Mouse (Mus musculus) CH12.LX (cell line): ENCODE data around the gene Rpl21. TPM values are rescaled to one million over a fixed set of nuclear protein-coding genes. Genes with fewer than 3 reads are reported as not detected.

ENCODE experiments used
- DNase-seq: peaks from one replicate; pipeline ENCODE4 v3.0.0-alpha.2; 2013; ENCODE audit errors: extremely low read depth
- H3K27ac ChIP-seq: 2 replicates; pipeline ENCODE4 v1.5.1; 2012; ENCODE audit warnings: low read depth, mild to moderate bottlenecking, control low read depth, moderate library complexity; ENCODE audit not compliant: insufficient read depth
- H3K27me3 ChIP-seq: replicated peaks from 2 replicates; pipeline ENCODE3; 2012; ENCODE audit warnings: inconsistent platforms
- H3K36me3 ChIP-seq, 2 experiments: replicated peaks in 1 of 2; 2 replicates each; pipeline versions ENCODE3 to v1.6.1; 2012; ENCODE audit warnings: inconsistent platforms in 1 of 2, low read length in 1 of 2, mild to moderate bottlenecking in 1 of 2, mixed read lengths in 1 of 2, moderate library complexity in 1 of 2; ENCODE audit not compliant: control insufficient read depth in 1 of 2, insufficient read depth in 1 of 2
- H3K4me1 ChIP-seq, 2 experiments: 2 replicates each; pipeline ENCODE4 v1.6.1; 2012; ENCODE audit warnings: inconsistent platforms in 1 of 2, moderate library complexity in 1 of 2; ENCODE audit not compliant: insufficient read depth in 2 of 2, control insufficient read depth in 1 of 2
- H3K4me2 ChIP-seq: 2 replicates; pipeline ENCODE4 v1.6.1; 2012; ENCODE audit warnings: low read depth, mild to moderate bottlenecking, control low read depth; ENCODE audit not compliant: poor library complexity, insufficient read depth, severe bottlenecking
- H3K4me3 ChIP-seq, 3 experiments: fragments of 150-350 bp in 1 of 3; sonication (generic) in 1 of 3; replicated peaks in 1 of 3; 2 replicates each; pipeline versions ENCODE3 to v1.5.1; 2011 to 2012; ENCODE audit warnings: low read depth in 2 of 3, low read length in 2 of 3, mild to moderate bottlenecking in 2 of 3, moderate library complexity in 2 of 3, control low read depth in 1 of 3, improper control_type of control experiment in 1 of 3, inconsistent platforms in 1 of 3, mixed read lengths in 1 of 3; ENCODE audit not compliant: poor library complexity in 1 of 3
- H3K79me2 ChIP-seq: replicated peaks from 2 replicates; pipeline ENCODE4 v1.6.1; 2012; ENCODE audit warnings: mild to moderate bottlenecking, moderate library complexity; ENCODE audit not compliant: control insufficient read depth, poor library complexity, insufficient read depth, severe bottlenecking; ENCODE audit errors: extremely low read depth
- H3K9ac ChIP-seq: 2 replicates; pipeline ENCODE4 v1.6.1; 2012; ENCODE audit warnings: low read depth, mild to moderate bottlenecking, control low read depth, moderate library complexity; ENCODE audit not compliant: insufficient read depth
- H3K9me3 ChIP-seq: replicated peaks from 2 replicates; pipeline ENCODE3; 2012; ENCODE audit warnings: low read length, inconsistent platforms, mixed read lengths
- BHLHE40 ChIP-seq: IDR thresholded peaks from 2 replicates; pipeline ENCODE4 v1.6.1; 2011; ENCODE audit warnings: mild to moderate bottlenecking, low read depth, low read length, improper control_type of control experiment
- CHD1 ChIP-seq: IDR thresholded peaks from 2 replicates; pipeline ENCODE4 v1.6.1; 2012; ENCODE audit warnings: low read depth, low read length, improper control_type of control experiment, inconsistent platforms
- CHD2 ChIP-seq: IDR thresholded peaks from 2 replicates; pipeline ENCODE4 v1.6.1; 2011; ENCODE audit warnings: low read length, improper control_type of control experiment
- CTCF ChIP-seq, 2 experiments: IDR thresholded peaks in 1 of 2; conservative IDR thresholded peaks in 1 of 2; 2 replicates each; pipeline ENCODE4 v1.5.1; 2011 to 2012; ENCODE audit warnings: low read depth in 2 of 2, low read length in 2 of 2, improper control_type of control experiment in 1 of 2, inconsistent platforms in 1 of 2, mild to moderate bottlenecking in 1 of 2, moderate library complexity in 1 of 2
- ELF1 ChIP-seq: IDR thresholded peaks from 2 replicates; pipeline ENCODE4 v1.6.1; 2014; ENCODE audit warnings: low read depth, mild to moderate bottlenecking, inconsistent platforms, low read length, improper control_type of control experiment
- EP300 ChIP-seq: IDR thresholded peaks from 2 replicates; pipeline ENCODE4 v1.6.1; 2011; ENCODE audit warnings: low read length, improper control_type of control experiment
- ETS1 ChIP-seq: conservative IDR thresholded peaks from 2 replicates; pipeline ENCODE4 v1.6.1; 2012; ENCODE audit warnings: low read depth, mild to moderate bottlenecking, inconsistent platforms, low read length, improper control_type of control experiment, moderate library complexity
- GABPA ChIP-seq: IDR thresholded peaks from 2 replicates; pipeline ENCODE4 v1.6.1; 2012; ENCODE audit warnings: low read depth, low read length, improper control_type of control experiment, inconsistent platforms; ENCODE audit not compliant: insufficient replicate concordance
- HCFC1 ChIP-seq: IDR thresholded peaks from 2 replicates; pipeline ENCODE4 v1.6.1; 2012; ENCODE audit warnings: low read depth, mild to moderate bottlenecking, inconsistent platforms, low read length, improper control_type of control experiment
- IRF4 ChIP-seq: IDR thresholded peaks from 2 replicates; pipeline ENCODE4 v1.6.1; 2014; ENCODE audit warnings: low read depth, mild to moderate bottlenecking, inconsistent platforms, low read length, improper control_type of control experiment
- JUN ChIP-seq: IDR thresholded peaks from 2 replicates; pipeline ENCODE4 v1.6.1; 2011; ENCODE audit warnings: low read depth, mild to moderate bottlenecking, low read length, improper control_type of control experiment, moderate library complexity; ENCODE audit not compliant: insufficient read depth
- JUND ChIP-seq: conservative IDR thresholded peaks from 2 replicates; pipeline ENCODE4 v1.6.1; 2011; ENCODE audit warnings: low read depth, low read length, improper control_type of control experiment
- KAT2A ChIP-seq: IDR thresholded peaks from 2 replicates; pipeline ENCODE4 v1.6.1; 2012; ENCODE audit warnings: low read length, improper control_type of control experiment, inconsistent platforms; ENCODE audit not compliant: insufficient replicate concordance
- MAZ ChIP-seq: IDR thresholded peaks from 2 replicates; pipeline ENCODE4 v1.6.1; 2012; ENCODE audit warnings: low read depth, mild to moderate bottlenecking, inconsistent platforms, low read length, improper control_type of control experiment, moderate library complexity
- MEF2A ChIP-seq: IDR thresholded peaks from 2 replicates; pipeline ENCODE4 v1.6.1; 2014; ENCODE audit warnings: low read depth, mild to moderate bottlenecking, inconsistent platforms, low read length, improper control_type of control experiment, borderline replicate concordance
- MXI1 ChIP-seq: IDR thresholded peaks from 2 replicates; pipeline ENCODE4 v1.6.1; 2011; ENCODE audit warnings: mild to moderate bottlenecking, low read depth, low read length, improper control_type of control experiment
- MYC ChIP-seq: IDR thresholded peaks from 2 replicates; pipeline ENCODE4 v1.6.1; 2011; ENCODE audit warnings: low read depth, mild to moderate bottlenecking, improper control_type of control experiment, low read length
- NELFE ChIP-seq: IDR thresholded peaks from 2 replicates; pipeline ENCODE4 v1.6.1; 2011; ENCODE audit warnings: low read depth, low read length, improper control_type of control experiment
- NRF1 ChIP-seq: IDR thresholded peaks from 2 replicates; pipeline ENCODE4 v1.6.1; 2014; ENCODE audit warnings: low read depth, mild to moderate bottlenecking, inconsistent platforms, low read length, improper control_type of control experiment, moderate library complexity
- PAX5 ChIP-seq: IDR thresholded peaks from 2 replicates; pipeline ENCODE4 v1.6.1; 2012; ENCODE audit warnings: low read length, inconsistent platforms, mixed read lengths
- POLR2A ChIP-seq: IDR thresholded peaks from 2 replicates; pipeline ENCODE4 v1.6.1; 2011; ENCODE audit warnings: low read depth, mild to moderate bottlenecking, improper control_type of control experiment, low read length
- POLR2AphosphoS2 ChIP-seq: IDR thresholded peaks from 2 replicates; pipeline ENCODE4 v1.6.1; 2011; ENCODE audit warnings: low read depth, low read length, improper control_type of control experiment
- RAD21 ChIP-seq: IDR thresholded peaks from 2 replicates; pipeline ENCODE4 v1.6.1; 2011; ENCODE audit warnings: low read depth, mild to moderate bottlenecking, low read length, improper control_type of control experiment, moderate library complexity
- RCOR1 ChIP-seq: conservative IDR thresholded peaks from 2 replicates; pipeline ENCODE4 v1.6.1; 2012; ENCODE audit warnings: low read depth, mild to moderate bottlenecking, inconsistent platforms, low read length, improper control_type of control experiment
- SIN3A ChIP-seq: IDR thresholded peaks from 2 replicates; pipeline ENCODE4 v1.6.1; 2012; ENCODE audit warnings: low read length, improper control_type of control experiment, inconsistent platforms
- TBP ChIP-seq: conservative IDR thresholded peaks from 2 replicates; pipeline ENCODE4 v1.6.1; 2011; ENCODE audit warnings: low read depth, low read length, improper control_type of control experiment
- TCF12 ChIP-seq: IDR thresholded peaks from 2 replicates; pipeline ENCODE4 v1.6.1; 2014; ENCODE audit warnings: low read depth, mild to moderate bottlenecking, inconsistent platforms, low read length, improper control_type of control experiment
- UBTF ChIP-seq: IDR thresholded peaks from 2 replicates; pipeline ENCODE4 v1.6.1; 2012; ENCODE audit warnings: low read depth, mild to moderate bottlenecking, inconsistent platforms, low read length, improper control_type of control experiment, moderate library complexity
- USF1 ChIP-seq: IDR thresholded peaks from 2 replicates; pipeline ENCODE4 v1.6.1; 2014; ENCODE audit warnings: low read depth, mild to moderate bottlenecking, inconsistent platforms, low read length, improper control_type of control experiment
- USF2 ChIP-seq: conservative IDR thresholded peaks from 2 replicates; pipeline ENCODE4 v1.6.1; 2011; ENCODE audit warnings: low read depth, low read length, improper control_type of control experiment
- ZC3H11A ChIP-seq: IDR thresholded peaks from 2 replicates; pipeline ENCODE4 v1.6.1; 2012; ENCODE audit warnings: low read depth, mild to moderate bottlenecking, inconsistent platforms, low read length, improper control_type of control experiment
- ZKSCAN1 ChIP-seq: IDR thresholded peaks from 2 replicates; pipeline ENCODE4 v1.6.1; 2012; ENCODE audit warnings: low read depth, inconsistent platforms, low read length, improper control_type of control experiment, borderline replicate concordance
- ZMIZ1 ChIP-seq: IDR thresholded peaks from 2 replicates; pipeline ENCODE4 v1.6.1; 2012; ENCODE audit warnings: low read depth, mild to moderate bottlenecking, inconsistent platforms, low read length, improper control_type of control experiment
- dilution Hi-C: fragments of 300-500 bp; cut with MboI; formaldehyde crosslinking; loops from 2 replicates; pipeline ENCODE4 v1.14.3; 2020; ENCODE audit warnings: low sequenced_read_pairs; ENCODE audit not compliant: extremely low pct_unique_long_range_greater_than_20kb, extremely low pct_ligation_motif_present
- in situ Hi-C: fragments of 300-500 bp; cut with MboI; formaldehyde crosslinking; loops from 3 replicates; pipeline ENCODE4 v1.14.3; 2019; ENCODE audit warnings: low sequenced_read_pairs, low pct_ligation_motif_present, low pct_unique_long_range_greater_than_20kb, mixed read lengths
- polyA plus RNA-seq: library from polyadenylated mRNA; unstranded; fragments of >175 nt; gene quantifications from 2 replicates; pipeline ENCODE4 v1.2.1, GENCODE M21; 2012; ENCODE audit warnings: low read depth; ENCODE audit not compliant: insufficient read length
- total RNA-seq, 2 experiments: library from RNA; depleted of rRNA; stranded (reverse); fragments of 300-350 nt in 1 of 2; fragments of >200 nt in 1 of 2; gene quantifications; 2 replicates each; pipeline ENCODE4 v1.2.3; 2012 to 2014

The Rpl21 gene
- total and polyA plus RNA-seq, 3 experiments: 300 to 1,240 (median 716) TPM

DNA sequence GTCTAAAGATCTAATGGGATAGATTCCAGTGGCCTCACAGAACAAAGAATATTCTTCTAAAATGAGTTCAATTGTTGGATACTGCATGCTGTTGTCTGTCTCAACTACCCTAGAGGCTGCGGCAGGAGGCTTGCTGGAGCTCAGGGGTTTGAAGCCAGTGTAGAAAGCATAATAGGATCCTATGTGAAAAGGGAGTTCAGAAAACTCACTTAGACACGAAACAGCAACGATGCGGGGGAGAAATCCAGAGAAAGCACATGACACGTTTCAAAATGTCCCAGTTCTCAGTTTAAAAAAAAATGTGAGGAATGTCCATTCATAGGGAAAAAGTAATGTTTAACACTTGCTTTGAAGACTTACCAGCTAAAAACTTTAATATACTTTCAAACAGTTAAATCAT, 9.7 kb upstream of the Rpl21 start:
- no peak overlapping the region for H3K27ac ChIP-seq
- no peak overlapping the region for H3K9ac ChIP-seq
- dilution Hi-C loops: no loop called here
- no peak overlapping the region for H3K4me3 ChIP-seq
- no peaks in the 10 kb centered on the region for H3K36me3 ChIP-seq
- no peak overlapping the region for H3K4me2 ChIP-seq
- no peak for DNase-seq
- in situ Hi-C loops: no loop called here
- TF ChIP-seq BHLHE40 (no peak), USF1 (no peak), MEF2A (no peak), SIN3A (no peak), PAX5 (no peak), EP300 (no peak), ELF1 (no peak), CHD1 (no peak), HCFC1 (no peak), TBP (no peak), ZKSCAN1 (no peak), RAD21 (no peak), CHD2 (no peak), UBTF (no peak), KAT2A (no peak), CTCF (conservative IDR thresholded peaks at IDR 0.05 in 1 of 2, IDR thresholded peaks at IDR 0.05 in 1 of 2; ENCODE audit: low read depth in 2 of 2, low read length in 2 of 2) (no peak), JUN (no peak), NRF1 (no peak), POLR2AphosphoS2 (no peak)
- H3K27me3 ChIP-seq: no peaks in the 10 kb centered on the region
- H3K4me1 ChIP-seq: peaks cover 0 to 13% of the 10 kb centered on the region in 2 experiments; a peak in 1 of 4 replicates
- H3K9me3 ChIP-seq: no peaks in the 10 kb centered on the region
- H3K79me2 ChIP-seq: no peaks in the 10 kb centered on the region

DNA sequence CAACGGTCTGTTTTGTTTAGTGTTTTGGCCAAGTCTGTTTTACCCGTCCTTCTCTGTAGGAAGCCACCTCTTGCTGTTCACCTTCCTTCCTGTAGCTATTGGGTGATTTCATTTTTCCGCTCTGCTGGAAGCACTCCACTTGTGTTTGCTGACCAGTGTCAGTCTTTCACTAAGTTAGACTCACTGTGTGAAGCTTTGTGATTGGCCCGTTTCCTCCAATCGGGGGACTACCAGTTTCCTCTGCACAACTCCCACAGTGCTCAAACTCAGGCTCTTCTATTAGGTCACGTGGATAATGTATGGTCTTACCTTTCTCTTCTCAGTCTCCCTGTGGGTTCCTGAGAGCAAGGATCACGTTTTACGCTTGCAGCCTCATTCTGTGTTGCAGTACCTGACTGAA, 3.2 kb upstream of the Rpl21 start:
- H3K4me1 ChIP-seq: peaks cover 0 to 21% of the 10 kb centered on the region in 2 experiments; a peak in 2 of 4 replicates
- dilution Hi-C loops (no loop called here), in situ Hi-C loops (no loop called here)
- peak overlapping the region; percentile 73 for H3K4me2 ChIP-seq
- peak overlapping the region; percentile 51 to 56 (median 54) for H3K4me3 ChIP-seq
- peak overlapping the region; percentile 47 for H3K27ac ChIP-seq
- H3K9ac ChIP-seq: peak overlapping the region; percentile 70
- H3K36me3 ChIP-seq: peaks cover 6 to 9% of the 10 kb centered on the region in 2 experiments
- DNase-seq: peak; percentile 78
- H3K9me3 ChIP-seq: no peaks in the 10 kb centered on the region
- H3K27me3 ChIP-seq: no peaks in the 10 kb centered on the region
- H3K79me2 ChIP-seq: peaks cover 15% of the 10 kb centered on the region
- TF ChIP-seq SIN3A (no peak), ELF1 (peak; percentile 53), TCF12 (peak; percentile 72), CHD2 (no peak), ZMIZ1 (no peak; the same call in 1 of the 2 replicates), RCOR1 (no peak), UBTF (no peak), MAZ (no peak), IRF4 (no peak), MXI1 (no peak; the same call in 1 of the 2 replicates), ZC3H11A (no peak), NRF1 (no peak), PAX5 (no peak), JUND (no peak), USF2 (peak; percentile 75), POLR2A (peak; percentile 74), GABPA (no peak), MYC (peak; percentile 85; the same call in 1 of the 2 replicates), JUN (peak; percentile 18; the same call in 1 of the 2 replicates), ETS1 (no peak; the same call in 1 of the 2 replicates), ZKSCAN1 (no peak), MEF2A (no peak), BHLHE40 (peak; percentile 91), NELFE (peak; percentile 66)
